ENCODE assay signal across 9 mouse cellular contexts in the genomic region with DNA sequence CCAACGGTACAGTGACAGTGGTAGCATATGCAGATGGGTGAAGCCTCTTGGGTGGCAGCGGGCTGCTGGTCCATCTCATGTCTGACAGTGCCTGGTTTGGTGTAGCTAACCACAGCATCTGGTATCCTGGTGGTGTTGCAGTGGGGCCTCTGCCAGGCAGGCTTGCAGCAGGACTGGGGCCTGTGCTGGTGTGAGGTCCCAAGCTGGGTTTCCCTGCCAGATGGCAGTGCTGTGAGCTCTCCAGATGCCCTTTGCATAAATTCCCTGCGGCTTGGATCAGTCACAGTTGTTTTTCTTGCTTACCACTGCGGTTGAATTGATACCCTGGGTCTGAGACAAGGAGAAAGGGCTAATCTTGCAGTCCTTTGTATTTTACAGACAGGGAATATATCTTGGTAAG.
DNase-seq lines count a peak whose midpoint lies in the region; ATAC-seq lines count a peak whose summit lies in the region.
"Had no signal": no experiment of that assay in that cellular context is flagged by ENCODE, and none has a peak within 500 bp of the region (broad histone marks: within the 10 kb centered on the region; RNA-seq: fewer than 3 reads in every experiment).

No protein-coding gene starts in this region.

- no peak overlapping the region for H3K4me2 ChIP-seq in forebrain, embryonic 15.5 days (replicated peaks)
- no peak overlapping the region for H3K4me2 ChIP-seq in limb, embryonic 15.5 days

- WGBS in forebrain, embryonic 15.5 days, result 35% methylated on average over 4 of the region's 4 CpGs
- WGBS in limb, embryonic 15.5 days, result 27% methylated on average over 4 of the region's 4 CpGs

- DNase-seq in heart, adult 11 months, result peak; percentile 91
- no peak for DNase-seq in heart, adult 8-10 months (ENCODE audit: low spot score)
- peak; percentile 6 for DNase-seq in adipocyte (ENCODE audit: low spot score)
- DNase-seq in urinary bladder, postnatal 36 days (ENCODE audit: low spot score in 2 of 2), result no peak
- no peak for DNase-seq in frontal cortex, postnatal 36 days (ENCODE audit: low spot score in 2 of 2)
- no peak for DNase-seq in B cell, adult 2 months

- H3K27me3 ChIP-seq in forebrain, embryonic 15.5 days, result no peaks in the 10 kb centered on the region
- no peaks in the 10 kb centered on the region for H3K27me3 ChIP-seq in limb, embryonic 15.5 days

- peak overlapping the region; percentile 79 for H3K27ac ChIP-seq in forebrain, embryonic 15.5 days (replicated peaks)
- H3K27ac ChIP-seq in limb, embryonic 15.5 days, result no peak overlapping the region; the same call in 1 of the 2 replicates
- H3K27ac ChIP-seq: liver, embryonic 14.5 days had no signal

- no peak overlapping the region for H3K9ac ChIP-seq in forebrain, embryonic 15.5 days (replicated peaks)
- H3K9ac ChIP-seq in limb, embryonic 15.5 days, result no peak overlapping the region
- H3K9ac ChIP-seq: liver, embryonic 14.5 days had no signal

- H3K4me1 ChIP-seq in forebrain, embryonic 15.5 days, result peaks cover 18% of the 10 kb centered on the region
- peaks cover 11% of the 10 kb centered on the region for H3K4me1 ChIP-seq in limb, embryonic 15.5 days

- no peaks in the 10 kb centered on the region for H3K36me3 ChIP-seq in forebrain, embryonic 15.5 days
- H3K36me3 ChIP-seq in limb, embryonic 15.5 days, result no peaks in the 10 kb centered on the region

- peak; percentile 94 for ATAC-seq in forebrain, embryonic 15.5 days (replicated peaks)
- peak; percentile 61; the same call in 1 of the 2 replicates for ATAC-seq in limb, embryonic 15.5 days (ENCODE audit: insufficient number of reproducible peaks, low FRiP score, low TSS enrichment, low read depth)

- no peaks in the 10 kb centered on the region for H3K9me3 ChIP-seq in forebrain, embryonic 15.5 days
- no peaks in the 10 kb centered on the region for H3K9me3 ChIP-seq in limb, embryonic 15.5 days

- no peak overlapping the region for H3K4me3 ChIP-seq in forebrain, embryonic 15.5 days
- H3K4me3 ChIP-seq in limb, embryonic 15.5 days, result no peak overlapping the region

Comparison
In these comparisons a context has a peak if more than half of its experiments do, and no peak if none do; other contexts are left out.
1. DNase-seq: peak in heart, adult 11 months (single experiment) and adipocyte (single experiment); none in heart, adult 8-10 months (single experiment), urinary bladder, postnatal 36 days (0 of 2), frontal cortex, postnatal 36 days (0 of 2) and B cell, adult 2 months (0 of 2).